Mouse (Mus musculus) bone marrow macrophage, adult 2 months (primary cell): Measurements from ENCODE around the gene Atp6v0d1.

Source experiments
- CTCF ChIP-seq: IDR thresholded peaks from 2 replicates; pipeline ENCODE4 v1.5.1; 2012; ENCODE audit warnings: low read depth, mild to moderate bottlenecking, low read length, moderate library complexity
- POLR2A ChIP-seq: IDR thresholded peaks from 2 replicates; pipeline ENCODE4 v1.6.1; 2012; ENCODE audit warnings: mild to moderate bottlenecking, low read depth, low read length, borderline replicate concordance

DNA sequence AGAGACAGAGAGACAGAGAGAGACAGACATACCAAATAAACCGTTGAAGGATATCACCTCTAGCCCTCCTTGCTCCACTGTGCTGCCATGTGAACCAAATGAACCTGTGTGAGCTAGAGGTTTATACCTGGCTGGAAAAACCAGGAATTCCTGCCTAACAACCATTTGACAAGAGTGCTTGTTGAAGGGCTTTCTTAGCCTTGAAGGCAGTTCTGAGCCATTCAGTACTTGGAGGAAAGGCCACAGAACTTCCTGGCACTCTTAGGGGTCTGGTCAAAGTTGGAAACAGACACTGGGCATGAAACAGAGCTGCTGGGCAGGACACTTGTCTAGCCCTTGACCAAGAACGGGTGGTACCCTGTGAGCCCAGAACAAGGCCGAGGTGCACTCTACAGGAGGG, 71.3 kb downstream of the Atp6v0d1 start:
- TF ChIP-seq CTCF, result no peak
- TF ChIP-seq POLR2A, result no peak
